Mouse (Mus musculus) embryonic fibroblast, embryonic 13.5 days (primary cell): ENCODE results near the gene Zfp512b.

Experiments used
- CTCF ChIP-seq: IDR thresholded peaks from 2 replicates; pipeline ENCODE4 v1.5.1; 2011; ENCODE audit warnings: mild to moderate bottlenecking, control low read depth, low read length, moderate library complexity, borderline replicate concordance; ENCODE audit not compliant: insufficient read depth
- POLR2A ChIP-seq: IDR thresholded peaks from 2 replicates; pipeline ENCODE4 v1.6.1; 2011; ENCODE audit warnings: low read depth, mild to moderate bottlenecking, control low read depth, low read length, moderate library complexity

DNA sequence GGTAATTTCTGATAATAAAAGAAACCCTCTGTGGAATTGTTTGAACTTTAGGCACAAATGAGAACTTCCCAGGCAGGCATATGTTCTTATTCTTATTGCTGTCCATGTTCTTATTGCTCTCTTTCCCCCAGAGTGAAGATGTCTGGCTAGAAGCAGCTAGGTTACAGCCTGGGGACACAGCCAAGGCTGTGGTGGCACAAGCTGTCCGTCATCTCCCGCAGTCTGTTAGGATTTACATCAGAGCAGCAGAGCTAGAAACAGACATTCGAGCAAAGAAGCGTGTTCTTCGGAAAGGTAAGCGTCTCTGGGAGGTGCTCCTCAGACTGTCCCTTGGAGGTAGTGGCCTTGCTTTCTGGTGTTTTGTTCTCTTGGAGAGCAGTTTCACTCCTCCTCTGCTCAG is 40.0 kb upstream of the Zfp512b start:
- no peak for TF ChIP-seq CTCF
- no peak for TF ChIP-seq POLR2A
